Mouse (Mus musculus): ENCODE measurements around the gene Cmtm2b. TPM values are rescaled to one million over a fixed set of nuclear protein-coding genes. Genes with fewer than 3 reads are reported as not detected.
A peak's percentile ranks its signal among the peaks of the same experiment; 100 is the strongest.
"Not testable (repeated sequence)": the region's sequence is repeated elsewhere in the genome, so short reads cannot be mapped to it uniquely, and the experiment has no call there.

Gene Cmtm2b
- total RNA-seq (2021), result not detected
- long read RNA-seq, experiment 1, result 0 reads
- long read RNA-seq, experiment 2, result 0 reads

DNA sequence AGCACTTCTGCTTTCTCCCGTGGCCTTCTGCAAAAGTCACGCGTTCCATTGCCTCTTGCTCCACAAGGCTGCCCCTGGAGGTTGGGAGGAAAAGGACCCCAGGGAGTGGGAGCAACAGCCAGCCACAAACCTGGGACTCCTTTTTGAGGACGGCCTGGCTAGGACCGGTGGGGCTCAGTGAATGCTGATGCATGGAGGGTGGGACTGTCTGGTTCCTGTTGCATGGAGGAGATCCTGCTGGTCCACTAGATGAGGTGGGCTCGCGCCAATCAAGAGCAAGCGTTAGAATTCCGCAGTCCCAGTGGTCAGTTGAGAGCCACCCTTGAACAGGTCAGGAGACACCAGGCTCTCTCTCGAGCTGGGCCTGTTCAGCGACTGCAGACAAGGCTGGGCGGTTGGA lies at the start of gene Cmtm2b:
Gene Cmtm2b, plus strand, starts transcription at position 301 of the 400 bp plus-strand sequence.
- DNase-seq (ENCODE audit: low spot score in 2 of 2); intact Hi-C loops (cut with DNase I): not testable (repeated sequence)

DNA sequence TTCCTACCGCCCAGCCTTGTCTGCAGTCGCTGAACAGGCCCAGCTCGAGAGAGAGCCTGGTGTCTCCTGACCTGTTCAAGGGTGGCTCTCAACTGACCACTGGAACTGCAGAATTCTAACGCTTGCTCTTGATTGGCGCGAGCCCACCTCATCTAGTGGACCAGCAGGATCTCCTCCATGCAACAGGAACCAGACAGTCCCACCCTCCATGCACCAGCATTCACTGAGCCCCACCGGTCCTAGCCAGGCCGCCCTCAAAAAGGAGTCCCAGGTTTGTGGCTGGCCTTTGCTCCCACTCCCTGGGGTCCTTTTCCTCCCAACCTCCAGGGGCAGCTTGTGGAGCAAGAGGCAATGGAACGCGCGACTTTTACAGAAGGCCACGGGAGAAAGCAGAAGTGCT lies 28.9 kb upstream of the Cmtm2b start, which contains the start of gene Cmtm2a:
Gene Cmtm2a, minus strand, starts transcription at position 101 of the 400 bp plus-strand sequence.
- DNase-seq (ENCODE audit: low spot score in 2 of 2); intact Hi-C loops (cut with DNase I): not testable (repeated sequence)

DNA sequence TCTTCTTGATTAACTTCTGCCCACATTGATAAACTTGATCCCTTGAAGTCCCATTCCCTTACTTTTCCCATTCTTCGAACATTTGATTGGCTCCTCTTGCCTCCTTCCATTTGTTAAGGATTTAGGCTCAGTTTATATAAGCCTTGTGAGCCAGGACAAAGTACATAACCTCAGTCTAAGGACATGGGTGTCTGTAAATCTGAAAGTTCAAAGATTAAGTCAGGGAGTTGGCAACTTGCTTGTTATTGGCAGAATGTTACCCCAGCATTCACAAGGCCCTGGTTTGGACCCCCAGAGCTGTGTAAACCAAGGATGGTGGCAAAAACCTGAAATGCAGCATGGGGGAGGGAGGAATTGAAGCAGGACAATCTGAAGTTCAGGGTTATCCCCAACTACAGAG lies 27.6 kb upstream of the Cmtm2b start:
- intact Hi-C loops (cut with DNase I), result no loop called here
- no peak for DNase-seq (ENCODE audit: low spot score in 2 of 2)

DNA sequence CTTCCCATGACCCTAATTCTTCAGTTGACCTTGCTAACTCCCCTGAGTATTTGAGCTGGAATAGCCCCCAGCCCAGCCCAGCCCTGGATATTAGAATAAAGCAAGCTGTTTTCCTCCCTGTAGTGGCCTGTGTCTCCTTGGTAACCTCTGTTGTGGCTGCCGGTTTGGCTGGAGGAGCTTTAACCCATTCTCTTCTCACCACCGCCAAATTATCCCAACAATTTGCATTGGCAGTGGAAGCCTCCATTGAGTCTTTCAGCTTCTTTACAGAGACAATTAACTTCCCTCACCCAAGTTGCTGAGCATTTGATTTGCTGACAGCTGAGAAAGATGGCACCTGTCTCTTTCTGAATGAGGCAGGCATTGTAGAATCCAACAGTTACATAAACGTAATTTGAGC lies 20.5 kb upstream of the Cmtm2b start:
- peak in 1 of 2 experiments; percentile 12 for DNase-seq (ENCODE audit: low spot score in 2 of 2)
- intact Hi-C loops (cut with DNase I), result not testable (repeated sequence)

DNA sequence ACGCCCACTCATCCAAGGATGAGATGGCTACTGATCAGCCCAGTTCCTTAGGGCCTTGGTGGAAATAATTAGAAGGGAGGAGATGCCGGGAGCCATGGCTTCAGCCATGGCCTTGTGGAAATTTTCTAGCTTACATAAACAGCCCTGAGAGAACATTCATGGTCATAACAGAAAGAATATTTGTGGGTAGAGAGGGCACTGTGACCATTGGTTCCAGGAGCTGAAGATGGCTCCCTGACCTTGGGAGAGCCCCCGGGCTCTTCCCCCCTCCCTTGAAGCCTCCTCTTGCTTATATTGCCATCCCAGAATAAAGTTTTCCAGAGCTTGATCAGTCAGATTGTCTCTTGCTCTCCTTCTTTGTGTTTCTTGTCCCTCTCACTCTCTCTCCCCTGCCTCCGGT lies 19.5 kb upstream of the Cmtm2b start:
- intact Hi-C loops (cut with DNase I); DNase-seq (ENCODE audit: low spot score in 2 of 2): not testable (repeated sequence)

DNA sequence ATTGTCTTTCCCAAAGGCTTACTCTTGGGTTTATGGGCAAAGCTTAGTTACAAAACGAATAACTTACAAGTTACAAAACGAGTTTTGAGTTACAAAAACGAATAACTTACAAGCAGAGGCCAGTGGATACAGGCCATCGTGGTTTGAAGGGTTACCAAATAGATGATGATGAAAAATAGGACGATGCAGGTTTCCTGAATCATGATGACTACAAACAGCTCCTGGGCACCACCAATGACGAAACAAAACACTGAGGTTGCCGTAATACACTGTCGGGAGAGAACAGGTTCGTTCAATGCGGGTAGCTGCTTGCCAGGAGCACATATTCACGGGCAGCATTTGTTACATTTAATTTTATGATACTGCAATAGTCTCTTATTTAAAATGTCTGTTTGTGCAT lies 17.1 kb upstream of the Cmtm2b start:
- intact Hi-C loops (cut with DNase I), result no loop called here
- DNase-seq (ENCODE audit: low spot score in 2 of 2), result no peak

DNA sequence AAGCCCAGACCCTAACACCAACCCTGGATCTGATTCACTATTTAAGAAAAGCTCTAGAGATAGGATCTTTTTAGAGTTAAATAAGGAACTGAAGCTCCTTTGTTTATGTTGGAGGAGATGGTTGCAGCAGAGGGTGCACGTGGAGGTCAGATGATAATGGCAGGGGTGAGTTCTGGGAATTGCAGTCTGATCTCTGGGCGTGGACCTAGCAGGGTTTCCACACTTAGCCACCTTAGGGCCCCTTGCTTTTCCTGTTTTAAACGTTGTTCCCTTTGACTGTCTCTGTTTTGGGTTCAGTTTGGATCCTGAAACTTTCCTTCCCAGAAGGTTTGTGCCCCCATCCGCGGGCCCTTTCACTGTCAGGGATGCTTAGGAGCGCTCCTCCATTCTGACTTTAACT lies 13.7 kb upstream of the Cmtm2b start:
- intact Hi-C loops (cut with DNase I), result not testable (repeated sequence)

DNA sequence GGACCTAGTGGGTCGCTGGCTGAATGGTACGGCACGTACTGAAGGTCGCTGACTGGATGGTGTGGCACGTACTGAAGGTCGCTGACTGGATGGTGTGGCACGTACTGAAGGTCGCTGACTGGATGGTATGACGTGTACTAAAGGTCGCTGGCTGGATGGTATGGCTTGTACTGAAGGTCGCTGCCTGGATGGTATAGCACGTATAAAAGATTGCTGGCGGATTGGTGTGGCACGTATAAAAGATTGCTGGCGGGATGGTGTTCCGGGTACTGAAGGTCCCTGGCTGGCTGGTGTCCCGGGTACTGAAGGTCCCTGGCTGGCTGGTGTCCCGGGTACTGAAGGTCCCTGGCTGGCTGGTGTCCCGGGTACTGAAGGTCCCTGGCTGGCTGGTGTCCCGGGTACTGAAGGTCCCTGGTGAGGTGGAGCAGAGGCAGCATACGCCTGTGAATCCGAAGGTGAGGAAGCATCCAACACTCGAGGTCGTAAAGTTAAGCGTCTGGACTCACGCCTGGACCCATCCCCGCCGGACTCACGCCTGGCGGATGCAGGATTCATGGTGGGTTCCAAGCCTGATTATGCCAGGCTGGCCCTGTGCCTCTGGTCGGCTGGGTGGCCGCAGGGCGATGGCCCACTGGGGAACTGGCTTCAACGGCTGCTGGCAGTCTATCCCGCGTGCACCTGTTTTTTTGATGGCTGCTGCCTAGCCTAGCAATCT lies 12.4 kb upstream of the Cmtm2b start, which contains the start of the genes Gm45711 and Cmtm1:
Gene Gm45711, minus strand, starts transcription at position 641 of the 715 bp plus-strand sequence.
Gene Cmtm1, minus strand, starts transcription at position 705 of the 715 bp plus-strand sequence.
- intact Hi-C loops (cut with DNase I), result not testable (repeated sequence)
- DNase-seq (ENCODE audit: low spot score in 2 of 2), result peak in 1 of 2 experiments; percentile 8

More for the DNA sequence above, 13.7 kb upstream of the Cmtm2b start:
- DNase-seq (ENCODE audit: low spot score in 2 of 2), result not testable (repeated sequence)

DNA sequence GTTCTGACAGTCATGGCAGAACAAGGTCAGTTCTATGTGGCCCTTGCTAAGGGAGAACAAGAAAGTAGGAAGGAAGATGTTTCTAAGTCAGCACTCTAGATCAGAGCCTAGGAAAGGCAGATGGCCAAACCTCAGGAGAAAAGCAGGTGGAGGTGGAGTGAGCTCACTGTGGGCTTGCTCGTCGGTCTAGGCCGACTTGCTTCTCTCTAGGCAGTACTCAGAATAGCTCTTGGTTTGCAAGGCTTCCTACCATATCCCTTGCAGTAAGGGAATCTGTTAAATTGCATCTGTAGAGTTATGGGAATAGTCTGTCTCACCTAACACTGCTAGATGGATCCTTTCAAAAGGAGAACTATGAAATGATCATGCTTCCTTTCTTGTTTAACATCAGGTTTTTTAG lies 10.0 kb upstream of the Cmtm2b start:
- DNase-seq (ENCODE audit: low spot score in 2 of 2); intact Hi-C loops (cut with DNase I): not testable (repeated sequence)

DNA sequence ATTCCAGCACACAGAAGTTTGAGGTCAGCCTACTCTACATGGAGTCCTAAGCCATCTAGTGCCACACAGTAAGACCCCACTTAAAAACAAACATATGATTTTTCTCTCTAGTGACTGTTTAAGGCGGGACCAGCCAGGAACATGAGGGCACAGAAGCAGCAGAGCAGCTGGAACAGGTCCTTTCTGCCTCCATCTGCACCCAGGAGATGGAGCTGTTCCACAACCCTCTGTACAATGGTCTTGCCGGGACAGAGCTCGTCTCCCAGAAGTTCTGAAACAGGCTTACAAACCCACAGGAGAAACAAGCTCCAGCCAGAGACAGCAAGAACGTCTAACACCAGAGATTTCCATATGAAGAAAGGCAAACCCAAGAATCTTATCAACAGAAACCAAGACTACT lies 8.7 kb upstream of the Cmtm2b start:
- peak in 1 of 2 experiments; percentile 11 for DNase-seq (ENCODE audit: low spot score in 2 of 2)
- intact Hi-C loops (cut with DNase I), result no loop called here

DNA sequence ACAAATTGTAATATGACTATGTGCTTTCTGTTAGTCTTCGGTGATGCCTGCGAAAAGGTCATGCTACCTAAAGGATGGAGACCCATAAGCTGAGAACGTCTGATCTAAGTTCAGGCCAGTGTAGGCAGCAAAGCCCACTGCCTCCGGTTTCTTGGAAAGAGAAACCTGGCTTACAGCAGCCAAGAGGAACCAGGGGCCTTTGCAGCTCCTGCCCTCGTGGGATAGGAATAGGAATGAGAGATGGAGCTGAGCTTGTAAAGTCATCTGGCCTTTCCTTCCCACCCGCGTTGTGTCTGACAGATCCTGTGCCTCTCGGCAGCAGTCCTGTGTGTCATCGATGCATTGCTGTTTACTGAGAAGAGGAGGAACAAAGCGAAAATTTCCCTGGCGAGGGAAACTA lies 763 bp upstream of the Cmtm2b start, which contains the start of gene Gm11020:
Gene Gm11020, plus strand, starts transcription at position 301 of the 400 bp plus-strand sequence.
- intact Hi-C loops (cut with DNase I); DNase-seq (ENCODE audit: low spot score in 2 of 2): not testable (repeated sequence)

DNA sequence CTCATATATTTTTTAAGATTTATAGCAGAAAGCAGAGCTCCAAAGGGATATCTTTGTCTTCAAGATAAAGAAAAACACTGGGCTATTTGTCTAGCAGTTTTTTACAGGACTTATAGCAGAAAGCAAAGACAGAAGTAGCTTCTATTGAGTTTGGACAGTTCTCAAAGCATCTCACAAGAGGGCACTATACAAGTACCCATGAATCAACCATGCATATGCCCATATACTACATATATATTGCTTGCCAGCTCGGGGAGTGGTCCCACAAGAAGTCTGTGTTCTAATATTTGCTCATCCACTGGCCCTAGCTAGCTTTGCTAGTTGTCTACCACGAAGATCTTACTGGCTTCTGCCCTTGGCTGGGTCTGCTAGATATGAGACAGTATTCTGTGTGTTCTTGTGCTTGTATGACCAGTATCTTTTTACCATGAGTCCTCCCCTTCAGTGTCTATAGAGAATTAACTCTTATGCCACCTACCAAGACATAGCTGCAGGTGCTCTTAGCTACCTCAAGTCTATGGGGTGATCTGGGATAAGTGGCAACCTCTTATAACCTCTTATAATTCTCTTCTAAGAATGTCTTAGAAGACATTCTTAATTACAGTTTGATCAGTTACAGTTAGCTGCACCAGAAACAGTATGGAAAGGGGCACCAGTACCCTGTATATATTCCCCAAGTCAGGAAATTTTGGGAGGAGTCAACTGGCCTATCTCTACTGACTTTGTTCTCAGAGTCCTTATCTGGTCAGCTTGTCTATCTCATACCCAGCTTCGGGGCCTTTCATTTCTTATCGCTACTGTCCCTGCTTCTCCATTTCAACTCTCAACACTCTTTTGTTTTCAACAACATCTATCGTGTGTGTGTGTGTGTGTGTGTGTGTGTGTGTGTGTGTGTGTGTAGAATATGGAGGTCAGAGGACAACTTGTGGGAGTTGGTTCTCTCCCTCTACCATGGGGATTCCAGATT lies 10.9 kb downstream of the Cmtm2b start:
- intact Hi-C loops (cut with DNase I), result loop anchor here (10.0 kb wide), 2 partner anchors 188 to 228 kb away; partner anchors contain the start of gene Cdh5
- DNase-seq (ENCODE audit: low spot score in 2 of 2), result no peak

DNA sequence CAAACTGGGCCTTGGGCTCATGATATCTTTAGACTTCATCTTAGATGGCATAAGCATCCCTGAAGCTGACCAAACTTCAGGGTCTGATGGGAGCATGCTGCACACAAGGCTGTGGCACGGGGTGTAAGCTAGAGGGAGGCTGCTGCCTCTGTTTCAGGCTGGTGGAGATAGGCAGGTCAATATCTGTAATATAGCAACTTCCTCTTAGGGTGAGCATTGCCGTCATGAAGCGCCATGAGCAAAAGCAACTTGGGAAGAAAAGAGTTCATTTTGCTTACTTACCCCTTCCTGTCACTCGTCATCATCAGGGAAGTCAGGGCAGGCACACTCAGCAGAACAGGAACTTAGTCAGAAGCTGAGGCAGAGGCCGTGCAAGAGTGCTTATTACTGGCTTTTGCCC lies 11.8 kb downstream of the Cmtm2b start:
- no peak for DNase-seq (ENCODE audit: low spot score in 2 of 2)
- intact Hi-C loops (cut with DNase I), result loop anchor here (10.0 kb wide), 2 partner anchors 189 to 229 kb away; partner anchors contain the start of gene Cdh5

DNA sequence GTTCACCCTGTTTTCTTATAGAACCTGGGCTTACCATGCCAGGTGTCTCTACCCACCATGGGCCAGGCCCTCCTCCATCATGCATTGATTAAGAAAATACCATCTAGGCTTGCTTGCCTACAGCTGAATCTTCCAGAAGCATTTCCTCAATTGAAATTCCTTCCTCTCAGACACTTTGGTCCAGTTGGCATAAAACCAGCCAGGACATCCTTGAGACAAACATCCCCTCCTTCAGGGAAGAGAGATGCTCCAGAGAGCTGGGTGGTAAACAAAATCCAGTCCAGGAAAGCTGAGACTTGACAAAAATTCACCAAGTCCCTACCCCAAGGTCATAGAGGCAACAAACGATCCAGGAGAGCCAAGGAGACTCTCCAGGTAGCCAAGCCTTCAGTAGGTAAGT lies 12.2 kb downstream of the Cmtm2b start:
- no peak for DNase-seq (ENCODE audit: low spot score in 2 of 2)
- intact Hi-C loops (cut with DNase I), result loop anchor here (10.0 kb wide), 2 partner anchors 189 to 229 kb away; partner anchors contain the start of gene Cdh5

DNA sequence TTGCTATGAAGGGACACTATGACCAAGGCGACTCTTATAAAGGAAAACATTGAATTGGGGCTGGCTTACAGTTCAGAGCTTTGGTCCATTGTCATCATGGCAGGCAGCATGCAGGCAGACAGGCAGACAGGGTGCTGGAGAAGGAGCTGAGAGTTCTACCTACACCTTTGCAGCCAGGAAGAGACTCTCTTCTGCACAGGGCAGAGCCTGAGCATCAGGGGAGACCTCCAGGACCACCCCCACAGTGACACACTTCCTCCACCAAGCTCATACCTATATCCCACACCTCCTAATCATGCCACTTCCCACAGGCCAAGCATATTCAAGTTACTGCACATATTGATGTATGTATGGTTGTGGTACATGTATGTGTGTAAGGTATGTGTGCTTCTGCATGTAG lies 14.8 kb downstream of the Cmtm2b start:
- intact Hi-C loops (cut with DNase I), result loop anchor here (10.0 kb wide), 2 partner anchors 192 to 232 kb away; partner anchors contain the start of gene Cdh5
- no peak for DNase-seq (ENCODE audit: low spot score in 2 of 2)

DNA sequence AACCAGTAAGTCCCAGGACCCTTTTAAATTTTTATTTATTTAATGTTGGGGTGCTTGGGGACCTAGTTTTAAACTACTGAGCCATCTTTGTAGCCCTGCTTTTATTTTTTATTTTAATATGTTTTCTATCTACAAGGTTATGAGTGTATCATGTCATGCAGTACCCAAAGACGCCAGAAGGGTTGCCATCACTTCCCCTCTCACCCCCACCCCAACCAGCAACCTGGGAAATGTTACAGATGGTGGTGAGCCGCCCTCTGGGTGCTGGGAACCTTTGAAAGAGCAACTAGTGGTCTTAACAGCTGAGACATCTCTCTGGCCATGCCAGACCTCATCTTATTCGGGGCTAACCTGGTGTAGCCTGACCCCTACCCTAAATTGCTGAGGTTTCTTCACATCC lies 15.9 kb downstream of the Cmtm2b start:
- intact Hi-C loops (cut with DNase I), result loop anchor here (10.0 kb wide), 2 partner anchors 193 to 233 kb away; partner anchors contain the start of gene Cdh5

DNA sequence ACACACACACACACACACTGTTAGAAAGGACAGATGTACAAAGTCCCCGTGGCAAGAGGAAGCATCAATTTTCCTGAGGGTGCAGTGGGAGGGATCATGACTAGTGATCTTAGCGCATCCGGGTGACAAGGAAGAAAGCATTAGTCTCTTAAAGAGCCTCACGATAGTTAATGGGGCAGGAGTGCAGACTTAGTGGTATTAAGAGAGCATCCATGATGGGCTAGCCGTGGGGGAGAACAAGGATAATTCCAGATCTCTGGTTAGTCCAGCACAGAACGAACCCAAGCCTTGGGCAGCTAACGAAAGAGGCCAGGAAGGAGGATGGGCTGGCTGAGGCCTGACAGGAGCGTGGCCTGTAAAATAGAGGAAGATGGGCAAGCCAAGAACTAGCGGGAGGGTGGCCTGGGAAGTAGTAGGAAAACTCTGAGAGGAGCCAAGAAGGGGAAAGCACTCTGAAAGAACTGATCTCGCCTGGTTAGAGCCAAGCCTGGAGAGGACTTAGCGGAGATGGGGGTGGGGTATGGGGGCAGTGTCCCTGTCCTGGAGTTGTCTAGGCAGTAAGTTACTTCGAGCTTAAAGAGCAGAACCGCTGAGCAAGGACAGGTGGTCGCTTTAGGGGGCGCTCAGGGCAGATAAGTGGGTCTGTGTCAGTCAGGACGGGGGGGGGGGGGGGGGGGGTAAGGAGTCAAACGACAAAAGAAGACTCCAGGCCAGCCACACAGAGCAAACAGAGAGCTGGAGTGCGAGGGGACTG lies 17.4 kb downstream of the Cmtm2b start, which contains the start of gene Cmtm3:
Gene Cmtm3, plus strand, starts transcription at position 182 of the 754 bp plus-strand sequence.
- DNase-seq (ENCODE audit: low spot score in 2 of 2), result peak in 1 of 2 experiments; percentile 41
- intact Hi-C loops (cut with DNase I), result loop anchor here (10.0 kb wide), 2 partner anchors 195 to 235 kb away; partner anchors contain the start of gene Cdh5

More for the DNA sequence above, 15.9 kb downstream of the Cmtm2b start:
- DNase-seq (ENCODE audit: low spot score in 2 of 2), result no peak

DNA sequence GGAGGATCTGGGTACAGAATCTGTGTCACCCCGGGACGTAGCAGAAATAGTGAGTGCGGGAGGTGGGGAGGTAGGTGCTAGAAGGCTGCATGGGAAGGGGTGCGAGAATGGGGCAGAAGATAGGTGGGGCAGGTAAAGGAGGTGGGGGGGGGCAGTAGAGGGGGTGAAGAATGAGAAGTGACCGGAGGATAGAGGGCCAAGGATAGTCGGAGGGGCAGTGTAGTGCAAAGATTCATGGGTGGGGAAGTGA lies 17.9 kb downstream of the Cmtm2b start:
- intact Hi-C loops (cut with DNase I), result loop anchor here (5.0 to 10.0 kb wide), 4 partner anchors 93 to 235 kb away; partner anchors contain the start of genes Cdh5 and Tk2
- DNase-seq (ENCODE audit: low spot score in 2 of 2), result no peak

All from left cerebral cortex, postnatal 14 days (tissue).